Mouse (Mus musculus): ENCODE measurements at regions not wholly inside any gene's neighbourhood (a gene's known extent, or its start where the extent isn't known, plus 50 kb on each side); places are given as distances from the start of the nearest gene placed in this dataset.

- TF ChIP-seq CTCF (conservative IDR thresholded peaks at IDR 0.05; ENCODE audit: insufficient read depth, insufficient read length, low read depth, low read length): no peak
- TF ChIP-seq POLR2A (IDR thresholded peaks at IDR 0.05; ENCODE audit: low read depth, low read length): no peak
Measured at GRCm38 (mm10) chr6:148603878-148604277, 159.7 kb upstream of the Tmtc1 start.
